ENCODE assay signal across 19 mouse cellular contexts in genomic region chr12:117686732-117687131, GRCm38 (mm10).
DNase-seq lines count a peak whose midpoint lies in the region; ATAC-seq and TF ChIP-seq lines count a peak whose summit lies in the region.
"Had no signal": no experiment of that assay in that cellular context is flagged by ENCODE, and none has a peak within 500 bp of the region (broad histone marks: within the 10 kb centered on the region; RNA-seq: fewer than 3 reads in every experiment).

No protein-coding gene starts in this region.

- no peak overlapping the region for H3K4me3 ChIP-seq in embryonic facial prominence, embryonic 14.5 days (ENCODE audit: low read depth, low read length)
- H3K4me3 ChIP-seq in embryonic facial prominence, embryonic 10.5 days, result no peak overlapping the region
- no peak overlapping the region for H3K4me3 ChIP-seq in midbrain, embryonic 13.5 days (replicated peaks)
- no peak overlapping the region for H3K4me3 ChIP-seq in midbrain, postnatal 0 days (ENCODE audit: low read depth, low read length)
- no peak overlapping the region for H3K4me3 ChIP-seq in neural tube, embryonic 13.5 days
- H3K4me3 ChIP-seq in neural tube, embryonic 15.5 days (replicated peaks), result no peak overlapping the region
- H3K4me3 ChIP-seq: forebrain, embryonic 12.5 days; heart, adult 2 months; heart, embryonic 15.5 days had no signal

- no peak for TF ChIP-seq CTCF in midbrain, postnatal 0 days (IDR thresholded peaks at IDR 0.05)

- H3K4me2 ChIP-seq in embryonic facial prominence, embryonic 14.5 days (ENCODE audit: low read depth, low read length), result no peak overlapping the region
- H3K4me2 ChIP-seq in midbrain, embryonic 13.5 days (replicated peaks), result no peak overlapping the region
- no peak overlapping the region for H3K4me2 ChIP-seq in midbrain, postnatal 0 days (ENCODE audit: low read depth, low read length, poor library complexity, severe bottlenecking)
- 0 out of 2 replicates have a peak overlapping the region, but pooled peaks have one; percentile 20 for H3K4me2 ChIP-seq in neural tube, embryonic 13.5 days
- no peak overlapping the region for H3K4me2 ChIP-seq in neural tube, embryonic 15.5 days
- H3K4me2 ChIP-seq: forebrain, embryonic 12.5 days; heart, embryonic 11.5 days; heart, embryonic 15.5 days had no signal

- no peaks in the 10 kb centered on the region for H3K36me3 ChIP-seq in embryonic facial prominence, embryonic 14.5 days (ENCODE audit: control insufficient read depth, insufficient read depth, low read length)
- H3K36me3 ChIP-seq in embryonic facial prominence, embryonic 10.5 days (replicated peaks), result no peaks in the 10 kb centered on the region
- no peaks in the 10 kb centered on the region for H3K36me3 ChIP-seq in midbrain, embryonic 13.5 days
- H3K36me3 ChIP-seq in midbrain, postnatal 0 days (ENCODE audit: insufficient read depth, low read length), result no peaks in the 10 kb centered on the region
- H3K36me3 ChIP-seq in neural tube, embryonic 13.5 days, result no peaks in the 10 kb centered on the region
- no peaks in the 10 kb centered on the region for H3K36me3 ChIP-seq in neural tube, embryonic 15.5 days
- H3K36me3 ChIP-seq: forebrain, embryonic 12.5 days; heart, embryonic 15.5 days had no signal

- no peak for ATAC-seq in embryonic facial prominence, embryonic 14.5 days (ENCODE audit: low read depth)
- no peak for ATAC-seq in midbrain, embryonic 13.5 days
- no peak for ATAC-seq in midbrain, postnatal 0 days (ENCODE audit: low FRiP score)
- ATAC-seq in neural tube, embryonic 13.5 days (ENCODE audit: low read depth), result no peak
- ATAC-seq in neural tube, embryonic 15.5 days (ENCODE audit: low FRiP score), result no peak
- ATAC-seq: forebrain, embryonic 16.5 days; inflammation-experienced regulatory T-cells, adult 6 months had no signal

- H3K9me3 ChIP-seq in embryonic facial prominence, embryonic 14.5 days (ENCODE audit: control insufficient read depth, low read length), result no peaks in the 10 kb centered on the region
- H3K9me3 ChIP-seq in embryonic facial prominence, embryonic 10.5 days, result no peaks in the 10 kb centered on the region
- H3K9me3 ChIP-seq in midbrain, embryonic 13.5 days, result no peaks in the 10 kb centered on the region
- no peaks in the 10 kb centered on the region for H3K9me3 ChIP-seq in midbrain, postnatal 0 days (ENCODE audit: low read length)
- no peaks in the 10 kb centered on the region for H3K9me3 ChIP-seq in neural tube, embryonic 13.5 days
- H3K9me3 ChIP-seq in neural tube, embryonic 15.5 days (replicated peaks), result no peaks in the 10 kb centered on the region
- H3K9me3 ChIP-seq: forebrain, embryonic 12.5 days; heart, embryonic 15.5 days had no signal

- no peak overlapping the region for H3K9ac ChIP-seq in embryonic facial prominence, embryonic 14.5 days (ENCODE audit: low read depth, low read length)
- no peak overlapping the region; the same call in 1 of the 2 replicates for H3K9ac ChIP-seq in midbrain, embryonic 13.5 days (replicated peaks)
- H3K9ac ChIP-seq in midbrain, postnatal 0 days (replicated peaks; ENCODE audit: low read length, poor library complexity, severe bottlenecking), result no peak overlapping the region
- H3K9ac ChIP-seq in neural tube, embryonic 13.5 days, result no peak overlapping the region
- H3K9ac ChIP-seq in neural tube, embryonic 15.5 days (replicated peaks), result no peak overlapping the region
- H3K9ac ChIP-seq: forebrain, embryonic 12.5 days; heart, embryonic 15.5 days had no signal

- DNase-seq in embryonic facial prominence, embryonic 14.5 days (ENCODE audit: low spot score), result peak; percentile 34
- DNase-seq in embryonic facial prominence, embryonic 10.5 days (ENCODE audit: low spot score), result no peak
- no peak for DNase-seq in midbrain, postnatal 0 days (ENCODE audit: low spot score)
- DNase-seq in heart, adult 18-20 months, result no peak
- DNase-seq: adrenal gland, postnatal 10 days; cerebellum, adult 11-12 months; cerebellum, adult 9-10 months; cerebellum, postnatal 25 days; gastrocnemius, postnatal 10 days; heart, adult 2 months; heart, postnatal 14 days had no signal

- H3K4me1 ChIP-seq in embryonic facial prominence, embryonic 14.5 days (ENCODE audit: control insufficient read depth, insufficient read depth, low read length), result no peaks in the 10 kb centered on the region
- H3K4me1 ChIP-seq in embryonic facial prominence, embryonic 10.5 days, result peaks cover 46% of the 10 kb centered on the region
- peaks cover 71% of the 10 kb centered on the region for H3K4me1 ChIP-seq in midbrain, embryonic 13.5 days (replicated peaks)
- 0 out of 2 replicates have a peak, but pooled peaks cover 5% of the 10 kb centered on the region for H3K4me1 ChIP-seq in midbrain, postnatal 0 days (ENCODE audit: insufficient read depth, low read length)
- peaks cover 74% of the 10 kb centered on the region for H3K4me1 ChIP-seq in neural tube, embryonic 13.5 days (replicated peaks)
- H3K4me1 ChIP-seq in neural tube, embryonic 15.5 days, result peaks cover 52% of the 10 kb centered on the region

- 66% methylated on average over 3 of the region's 3 CpGs for WGBS in embryonic facial prominence, embryonic 14.5 days
- WGBS in embryonic facial prominence, embryonic 10.5 days, result 67% methylated on average over 3 of the region's 3 CpGs
- WGBS in midbrain, embryonic 13.5 days, result 28% methylated on average over 3 of the region's 3 CpGs
- 46% methylated on average over 3 of the region's 3 CpGs for WGBS in midbrain, postnatal 0 days
- WGBS in neural tube, embryonic 13.5 days, result 41% methylated on average over 3 of the region's 3 CpGs
- 26% methylated on average over 3 of the region's 3 CpGs for WGBS in neural tube, embryonic 15.5 days

- 0 out of 2 replicates have a peak, but pooled peaks cover 7% of the 10 kb centered on the region for H3K27me3 ChIP-seq in embryonic facial prominence, embryonic 14.5 days (replicated peaks; ENCODE audit: control insufficient read depth, insufficient read depth, low read length)
- H3K27me3 ChIP-seq in embryonic facial prominence, embryonic 10.5 days (replicated peaks; ENCODE audit: low read depth, poor library complexity, severe bottlenecking), result peaks cover 11% of the 10 kb centered on the region
- H3K27me3 ChIP-seq in midbrain, embryonic 13.5 days, result no peaks in the 10 kb centered on the region; the same call in 1 of the 2 replicates
- H3K27me3 ChIP-seq in midbrain, postnatal 0 days (ENCODE audit: insufficient read depth, low read length), result no peaks in the 10 kb centered on the region
- H3K27me3 ChIP-seq in neural tube, embryonic 13.5 days, result no peaks in the 10 kb centered on the region
- no peaks in the 10 kb centered on the region for H3K27me3 ChIP-seq in neural tube, embryonic 15.5 days (replicated peaks)
- H3K27me3 ChIP-seq: heart, embryonic 15.5 days had no signal

- no peak overlapping the region for H3K27ac ChIP-seq in embryonic facial prominence, embryonic 14.5 days (replicated peaks; ENCODE audit: low read depth, low read length)
- H3K27ac ChIP-seq in embryonic facial prominence, embryonic 10.5 days (replicated peaks), result no peak overlapping the region
- peak overlapping the region; percentile 62 for H3K27ac ChIP-seq in midbrain, embryonic 13.5 days
- no peak overlapping the region for H3K27ac ChIP-seq in midbrain, postnatal 0 days (ENCODE audit: low read depth, low read length)
- H3K27ac ChIP-seq in neural tube, embryonic 13.5 days (replicated peaks), result peak overlapping the region; percentile 54
- H3K27ac ChIP-seq in neural tube, embryonic 15.5 days (replicated peaks), result no peak overlapping the region
- H3K27ac ChIP-seq: forebrain, embryonic 12.5 days; heart, adult 2 months; heart, embryonic 15.5 days had no signal

Comparison
In these comparisons a context has a peak if more than half of its experiments do, and no peak if none do; other contexts are left out.
1. H3K27ac ChIP-seq: peak in midbrain, embryonic 13.5 days (single experiment) and neural tube, embryonic 13.5 days (single experiment); none in embryonic facial prominence, embryonic 14.5 days (single experiment), embryonic facial prominence, embryonic 10.5 days (single experiment), midbrain, postnatal 0 days (single experiment) and neural tube, embryonic 15.5 days (single experiment).